Mouse (Mus musculus) heart, adult 2 months (tissue): ENCODE data around the gene Klhl1. TPM values are rescaled to one million over a fixed set of nuclear protein-coding genes. Genes with fewer than 3 reads are reported as not detected.
"Not testable (repeated sequence)": the region's sequence is repeated elsewhere in the genome, so short reads cannot be mapped to it uniquely, and the experiment has no call there.

Source experiments
- DNase-seq, 2 experiments: peaks; one replicate each; pipeline ENCODE4 v3.0.0; 2021
- H3K27ac ChIP-seq: fragments of 200-600 bp; 2 replicates; pipeline ENCODE4 v1.8.1; 2022
- H3K27me3 ChIP-seq: fragments of 200-500 bp; 2 replicates; pipeline ENCODE4 v1.6.1; 2012; ENCODE audit warnings: mild to moderate bottlenecking, low read length, inconsistent platforms, mixed read lengths; ENCODE audit not compliant: control insufficient read depth, insufficient read depth
- H3K36me3 ChIP-seq: fragments of 200-500 bp; 2 replicates; pipeline ENCODE4 v1.6.1; 2012; ENCODE audit warnings: low read length, inconsistent platforms; ENCODE audit not compliant: control insufficient read depth, insufficient read depth
- H3K4me1 ChIP-seq: fragments of 200-500 bp; 2 replicates; pipeline ENCODE4 v1.6.1; 2011; ENCODE audit warnings: low read length; ENCODE audit not compliant: control insufficient read depth, insufficient read depth
- H3K4me3 ChIP-seq: fragments of 200-600 bp; 2 replicates; pipeline ENCODE4 v1.8.1; 2022
- H3K79me2 ChIP-seq: fragments of 200-500 bp; replicated peaks from 2 replicates; pipeline ENCODE4 v1.6.1; 2012; ENCODE audit warnings: mild to moderate bottlenecking, inconsistent platforms, low read length, moderate library complexity, mixed read lengths; ENCODE audit not compliant: control insufficient read depth, insufficient read depth
- H3K9ac ChIP-seq: fragments of 200-500 bp; 2 replicates; pipeline ENCODE4 v1.6.1; 2012; ENCODE audit warnings: low read depth, mild to moderate bottlenecking, control low read depth, inconsistent platforms, low read length, mixed read lengths
- CTCF ChIP-seq: fragments of 200-600 bp; IDR thresholded peaks from 2 replicates; pipeline ENCODE4 v1.8.1; 2022; ENCODE audit warnings: antibody characterized with exemption, mild to moderate bottlenecking, moderate library complexity
- EP300 ChIP-seq: fragments of 200-500 bp; IDR thresholded peaks from 2 replicates; pipeline ENCODE4 v1.6.1; 2011; ENCODE audit warnings: low read depth, low read length, control low read depth; ENCODE audit not compliant: insufficient read depth
- POLR2A ChIP-seq: fragments of 200-500 bp; IDR thresholded peaks from 2 replicates; pipeline ENCODE4 v1.6.1; 2011; ENCODE audit warnings: mild to moderate bottlenecking, low read depth, low read length, control low read depth; ENCODE audit not compliant: insufficient read depth
- WGBS: fragments of 180-500 bp; shearing (Covaris S2); methylation state at CpG from one replicate; pipeline ENCODE4 v1.1.7; 2018; 5-methylcytosine and 5-hydroxymethylcytosine counted together
- intact Hi-C: fragments of 180-260 bp; cut with DNase I; formaldehyde crosslinking; loops from one replicate; pipeline ENCODE4 v1.15.1; 2025
- polyA plus RNA-seq: library from polyadenylated mRNA; depleted of rRNA; stranded (reverse); fragments of >200 nt; gene quantifications from 2 replicates; pipeline ENCODE4 v1.2.3, GENCODE M21; 2012
- total RNA-seq, 2 experiments: library from RNA; stranded (reverse); gene quantifications; 2 replicates each; pipeline ENCODE4 v1.2.3; 2021

The Klhl1 gene
- total and polyA plus RNA-seq, 3 experiments, result not detected

DNA sequence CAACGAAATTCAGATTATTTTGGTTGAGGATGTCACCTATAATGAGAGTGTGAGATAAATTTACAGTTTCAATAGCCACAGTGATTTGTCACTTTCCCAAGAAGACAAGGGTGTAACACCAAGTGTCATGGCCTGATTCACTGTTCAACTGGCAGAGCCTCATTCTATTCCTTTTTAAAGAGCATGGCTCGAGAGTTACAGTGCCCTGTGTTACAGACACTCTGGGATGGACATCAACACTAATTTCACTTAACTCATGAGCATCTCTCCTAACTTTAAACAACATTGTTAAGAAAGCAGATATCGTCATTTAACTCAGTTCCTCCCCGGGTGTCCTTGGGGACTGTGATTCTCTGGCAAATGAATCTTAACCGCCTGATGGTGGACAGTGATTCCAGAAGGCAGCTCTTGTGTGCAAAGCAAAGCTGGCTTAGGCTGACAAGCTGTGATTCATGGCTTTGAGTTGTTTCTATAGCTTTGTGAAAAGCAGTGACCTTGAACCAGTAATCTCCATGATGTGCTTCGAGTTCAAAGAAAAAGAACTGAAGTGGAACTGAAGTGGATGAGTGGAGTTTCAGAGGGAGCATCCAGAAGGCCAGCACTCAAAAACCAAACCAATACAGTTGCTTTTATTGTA lies 301.0 kb downstream of the Klhl1 start:
- no peaks in the 10 kb centered on the region for H3K4me1 ChIP-seq
- no peak for DNase-seq
- no peak overlapping the region for H3K27ac ChIP-seq
- no peaks in the 10 kb centered on the region for H3K27me3 ChIP-seq
- no peak overlapping the region for H3K9ac ChIP-seq
- H3K79me2 ChIP-seq, result no peaks in the 10 kb centered on the region
- H3K4me3 ChIP-seq, result no peak overlapping the region
- no peaks in the 10 kb centered on the region for H3K36me3 ChIP-seq
- TF ChIP-seq CTCF, result no peak
- TF ChIP-seq POLR2A, result no peak
- TF ChIP-seq EP300, result no peak
- intact Hi-C loops, result no loop called here
- WGBS, result 54% methylated on average over 6 of the region's 6 CpGs

DNA sequence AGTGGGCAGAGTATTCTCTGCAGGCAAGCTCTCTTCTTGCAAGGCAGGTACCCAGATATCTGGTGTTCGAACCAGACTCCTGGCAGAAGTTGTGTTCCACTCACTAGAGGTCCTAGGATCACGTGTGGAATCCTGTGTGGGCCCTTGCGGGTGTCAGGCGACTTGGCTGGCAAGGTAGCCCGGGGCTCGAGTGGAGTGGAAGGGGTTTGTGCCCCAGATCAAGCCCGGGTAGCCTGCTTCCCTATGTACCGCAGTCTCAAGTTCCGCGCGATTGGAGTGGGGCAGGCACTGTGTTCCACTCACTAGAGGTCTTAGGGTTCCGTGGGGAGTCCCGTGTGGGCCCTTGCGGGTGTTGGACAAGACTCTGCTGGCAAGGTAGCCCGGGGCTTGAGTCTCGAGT lies 324.1 kb downstream of the Klhl1 start:
- H3K27me3 ChIP-seq, intact Hi-C loops, H3K4me1 ChIP-seq, H3K36me3 ChIP-seq, H3K27ac ChIP-seq, H3K79me2 ChIP-seq, H3K4me3 ChIP-seq, H3K9ac ChIP-seq: not testable (repeated sequence)
- peak in 1 of 2 experiments; percentile 20 for DNase-seq
- WGBS, result 86% methylated on average over 15 of the region's 16 CpGs

DNA sequence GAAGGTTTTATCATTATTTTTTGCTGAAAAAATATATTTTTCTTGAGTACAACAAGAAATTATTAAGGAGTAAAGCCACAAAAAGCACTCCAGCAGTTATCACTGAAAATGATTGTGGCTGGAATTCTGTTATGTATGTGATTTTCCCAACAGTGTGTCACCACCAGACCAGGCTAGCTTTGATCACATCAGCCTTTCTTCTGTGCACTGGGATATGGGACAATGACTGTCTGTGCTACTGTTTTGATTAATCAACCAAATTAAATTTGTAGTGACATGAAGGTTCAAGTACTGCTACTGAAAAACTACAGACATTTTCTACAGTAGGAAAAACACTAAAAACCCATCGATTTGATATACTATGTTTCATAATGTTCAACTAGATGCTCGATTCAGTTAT lies 344.4 kb downstream of the Klhl1 start:
- no peaks in the 10 kb centered on the region for H3K4me1 ChIP-seq
- TF ChIP-seq POLR2A, result no peak
- TF ChIP-seq CTCF, result no peak
- no peak for TF ChIP-seq EP300
- intact Hi-C loops, result no loop called here

DNA sequence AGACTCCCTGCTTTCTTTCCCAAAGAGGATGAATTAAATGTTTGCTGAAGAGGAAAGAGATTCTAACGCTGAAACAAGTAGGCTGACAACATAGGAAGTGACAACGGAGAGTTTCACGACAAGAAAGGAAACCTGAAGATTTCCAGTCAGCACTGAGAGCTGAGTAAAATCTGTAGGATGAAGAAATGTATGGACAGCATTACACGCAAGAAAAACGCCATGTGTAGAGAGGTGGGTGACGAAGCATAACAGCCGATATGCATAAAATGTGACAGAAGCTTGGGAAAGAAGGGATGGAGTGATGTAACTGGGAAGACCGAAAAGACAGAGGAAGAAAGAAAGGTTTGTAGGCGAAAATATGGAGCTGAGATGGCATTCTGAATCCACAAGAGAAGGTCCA lies 375.8 kb downstream of the Klhl1 start:
- no peak overlapping the region for H3K27ac ChIP-seq
- no peak overlapping the region for H3K9ac ChIP-seq
- DNase-seq, result no peak
- 63% methylated on average over 9 of the region's 9 CpGs for WGBS
- H3K79me2 ChIP-seq, result no peaks in the 10 kb centered on the region
- H3K36me3 ChIP-seq, result no peaks in the 10 kb centered on the region
- no peak for TF ChIP-seq EP300
- no peak for TF ChIP-seq POLR2A
- TF ChIP-seq CTCF, result no peak
- no peaks in the 10 kb centered on the region for H3K27me3 ChIP-seq
- H3K4me1 ChIP-seq, result no peaks in the 10 kb centered on the region
- intact Hi-C loops, result no loop called here
- no peak overlapping the region for H3K4me3 ChIP-seq

More for the DNA sequence above, 344.4 kb downstream of the Klhl1 start:
- Histone ChIP-seq H3K4me3 (no peak overlapping the region), H3K79me2 (no peaks in the 10 kb centered on the region), H3K36me3 (no peaks in the 10 kb centered on the region), H3K9ac (no peak overlapping the region), H3K27ac (no peak overlapping the region), H3K27me3 (no peaks in the 10 kb centered on the region)
- 64% methylated on average over 2 of the region's 2 CpGs for WGBS
- DNase-seq, result no peak

DNA sequence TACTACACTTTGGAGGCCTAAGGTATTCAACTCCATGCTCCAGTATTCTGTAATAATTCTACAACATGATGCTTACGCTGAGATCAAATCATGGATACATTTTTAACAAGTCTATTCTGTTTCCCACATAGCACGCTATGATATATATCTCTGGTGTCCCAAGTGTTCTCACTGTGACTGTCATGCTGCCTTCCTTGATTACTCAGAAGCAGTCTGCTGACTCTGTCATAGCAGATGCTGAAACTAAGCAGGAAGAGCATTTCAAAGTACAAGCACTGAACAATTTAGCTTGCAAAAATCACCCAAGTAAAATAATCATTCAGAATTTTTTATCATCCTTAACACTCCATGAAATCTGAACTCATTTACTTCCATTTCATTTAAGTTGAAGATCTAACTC lies 378.7 kb downstream of the Klhl1 start:
- H3K9ac ChIP-seq, result no peak overlapping the region
- no peaks in the 10 kb centered on the region for H3K79me2 ChIP-seq
- no peak overlapping the region for H3K27ac ChIP-seq
- H3K36me3 ChIP-seq, result no peaks in the 10 kb centered on the region
- no peak for DNase-seq
- intact Hi-C loops, result no loop called here
- H3K4me1 ChIP-seq, result no peaks in the 10 kb centered on the region
- no peaks in the 10 kb centered on the region for H3K27me3 ChIP-seq
- H3K4me3 ChIP-seq, result no peak overlapping the region
- 77% methylated on average over 2 of the region's 2 CpGs for WGBS
- no peak for TF ChIP-seq EP300
- no peak for TF ChIP-seq CTCF
- TF ChIP-seq POLR2A, result no peak

DNA sequence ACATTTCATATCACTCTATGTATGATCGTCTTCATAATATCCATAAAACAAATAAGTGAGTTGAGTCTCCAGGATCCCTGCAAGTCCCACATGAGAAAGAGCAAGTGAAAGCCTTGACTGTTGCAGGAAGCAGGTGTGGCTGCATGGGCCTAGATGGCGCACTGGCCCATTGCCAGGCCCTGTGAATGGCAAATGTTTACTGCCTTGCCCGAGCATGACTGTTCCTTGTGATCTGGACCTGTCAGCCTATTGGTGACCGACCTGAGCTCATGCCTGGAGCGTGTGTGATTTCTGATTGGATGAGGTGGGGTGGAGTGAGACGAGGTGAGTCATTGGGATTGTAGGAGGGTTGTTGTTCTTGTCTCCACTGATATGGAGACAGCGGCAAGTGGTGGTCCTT lies 411.5 kb downstream of the Klhl1 start:
- WGBS, result 57% methylated on average over 7 of the region's 7 CpGs
- no peaks in the 10 kb centered on the region for H3K4me1 ChIP-seq
- intact Hi-C loops, result no loop called here

More for the DNA sequence above, 411.5 kb downstream of the Klhl1 start:
- no peaks in the 10 kb centered on the region for H3K36me3 ChIP-seq
- H3K79me2 ChIP-seq, result no peaks in the 10 kb centered on the region
- no peak for TF ChIP-seq CTCF
- no peak for TF ChIP-seq POLR2A
- TF ChIP-seq EP300, result no peak
- H3K27me3 ChIP-seq, result no peaks in the 10 kb centered on the region
- H3K27ac ChIP-seq, result no peak overlapping the region
- H3K4me3 ChIP-seq, result no peak overlapping the region
- no peak overlapping the region for H3K9ac ChIP-seq
- DNase-seq, result no peak
